Mouse (Mus musculus): ENCODE measurements around the gene Limk1.

DNA sequence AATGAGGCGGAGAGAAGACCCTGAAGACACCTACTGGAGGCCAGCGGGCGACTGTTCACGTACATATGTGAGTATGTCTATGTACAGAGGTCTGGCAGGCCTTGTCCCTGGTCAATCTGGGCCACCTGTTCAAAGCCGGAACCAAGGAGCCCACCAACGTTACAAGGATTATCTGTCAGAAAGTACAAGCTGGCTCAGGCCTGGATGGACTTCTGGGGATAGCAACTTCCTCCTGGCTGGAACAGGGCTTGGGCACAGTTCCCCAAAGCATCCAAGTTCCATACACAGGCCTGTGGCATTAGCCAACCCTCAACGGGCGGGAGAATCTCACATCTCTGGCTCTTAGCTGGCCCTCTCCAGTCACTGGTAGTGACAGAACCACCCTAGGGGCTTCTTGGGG is 74.1 kb downstream of the Limk1 start:
- TF ChIP-seq CTCF (IDR thresholded peaks at IDR 0.05; ENCODE audit: control insufficient read depth, insufficient read depth, insufficient read length) (no peak), MYOD1 (IDR thresholded peaks at IDR 0.05; ENCODE audit: control insufficient read depth, insufficient read length, low read depth) (no peak), MAX (IDR thresholded peaks at IDR 0.05) (no peak), MYOG (IDR thresholded peaks at IDR 0.05; ENCODE audit: control insufficient read depth, extremely low read depth, insufficient read length) (no peak)

All from C2C12 (cell line).